Mouse (Mus musculus): ENCODE measurements at regions not wholly inside any gene's neighbourhood (a gene's known extent, or its start where the extent isn't known, plus 50 kb on each side); places are given as distances from the start of the nearest gene placed in this dataset.

- ATAC-seq, result no peak
Observed at GRCm38 (mm10) chr10:24520515-24520914, 74.7 kb upstream of the Ccn2 start.

GRCm38 (mm10) chr10:24532776-24533175, 62.5 kb upstream of the Ccn2 start:
- no peak for ATAC-seq

GRCm38 (mm10) chr10:24534901-24535300, 60.3 kb upstream of the Ccn2 start:
- ATAC-seq, result no peak

GRCm38 (mm10) chr10:24535461-24535860, 59.8 kb upstream of the Ccn2 start:
- ATAC-seq, result no peak

- no peak for ATAC-seq
Observed at GRCm38 (mm10) chr10:24541990-24542389, 53.3 kb upstream of the Ccn2 start.

All from inflammation-experienced regulatory T-cells, adult 6 months (primary cell).